ENCODE assay signal across 11 mouse cellular contexts in the genomic region with DNA sequence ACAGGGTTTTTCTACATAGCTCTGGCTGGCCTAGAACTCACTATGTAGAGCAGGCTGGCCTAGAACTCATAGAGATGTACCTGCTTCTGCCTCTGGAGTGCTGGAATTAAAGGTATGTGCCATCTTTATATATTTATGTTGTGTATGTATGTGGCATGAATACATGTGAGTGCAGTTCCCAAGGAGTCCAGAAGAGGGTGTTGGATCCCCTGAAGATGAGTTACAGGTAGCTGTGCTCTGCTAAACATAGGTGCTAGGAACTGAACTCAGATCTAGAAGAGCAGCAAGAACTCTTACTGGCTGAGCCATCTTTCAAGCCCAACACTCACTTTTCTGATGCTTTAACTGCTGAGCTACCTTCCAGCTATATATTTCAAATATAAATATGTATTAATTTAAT. TPM values are rescaled to one million over a fixed set of nuclear protein-coding genes. Genes with fewer than 3 reads are reported as not detected.
A peak's percentile ranks its signal among the peaks of the same experiment; 100 is the strongest.
DNase-seq lines count a peak whose midpoint lies in the region; ATAC-seq and TF ChIP-seq lines count a peak whose summit lies in the region.
"Had no signal": no experiment of that assay in that cellular context is flagged by ENCODE, and none has a peak within 500 bp of the region (broad histone marks: within the 10 kb centered on the region; RNA-seq: fewer than 3 reads in every experiment).

No protein-coding gene starts in this region.

- TF ChIP-seq CTCF in liver, embryonic 14.5 days (IDR thresholded peaks at IDR 0.05; ENCODE audit: low read depth), result peak; percentile 54

- no peak for TF ChIP-seq EP300 in liver, embryonic 14.5 days (IDR thresholded peaks at IDR 0.05; ENCODE audit: low read depth)

- ATAC-seq in hindbrain, embryonic 11.5 days (ENCODE audit: low FRiP score), result no peak
- ATAC-seq in liver, embryonic 14.5 days (ENCODE audit: insufficient read depth), result no peak

- H3K4me2 ChIP-seq in hindbrain, embryonic 11.5 days (replicated peaks; ENCODE audit: low read depth, low read length), result no peak overlapping the region
- no peak overlapping the region for H3K4me2 ChIP-seq in liver, embryonic 14.5 days (ENCODE audit: low read depth)
- H3K4me2 ChIP-seq: embryonic facial prominence, embryonic 13.5 days; heart, embryonic 13.5 days; lung, embryonic 15.5 days had no signal

- H3K36me3 ChIP-seq in hindbrain, embryonic 10.5 days, result peaks cover 57% of the 10 kb centered on the region
- H3K36me3 ChIP-seq in hindbrain, embryonic 11.5 days (ENCODE audit: control insufficient read depth, insufficient read depth, low read length), result no peaks in the 10 kb centered on the region
- no peaks in the 10 kb centered on the region; the same call in 1 of the 2 replicates for H3K36me3 ChIP-seq in liver, embryonic 14.5 days (replicated peaks; ENCODE audit: control insufficient read depth, insufficient read depth, low read depth)

- no peak overlapping the region for H3K27ac ChIP-seq in hindbrain, embryonic 10.5 days
- no peak overlapping the region for H3K27ac ChIP-seq in hindbrain, embryonic 11.5 days (ENCODE audit: low read depth, low read length)
- H3K27ac ChIP-seq in liver, embryonic 14.5 days, result no peak overlapping the region
- H3K27ac ChIP-seq: embryonic facial prominence, embryonic 13.5 days; heart, embryonic 13.5 days; lung, embryonic 15.5 days had no signal

- no peak overlapping the region for H3K9ac ChIP-seq in hindbrain, embryonic 11.5 days (ENCODE audit: low read depth, low read length)
- no peak overlapping the region for H3K9ac ChIP-seq in liver, embryonic 14.5 days (replicated peaks)
- H3K9ac ChIP-seq: embryonic facial prominence, embryonic 13.5 days; heart, embryonic 13.5 days; lung, embryonic 15.5 days had no signal

- no peaks in the 10 kb centered on the region for H3K4me1 ChIP-seq in hindbrain, embryonic 10.5 days (replicated peaks)
- H3K4me1 ChIP-seq in hindbrain, embryonic 11.5 days (replicated peaks; ENCODE audit: control insufficient read depth, insufficient read depth, low read length), result no peaks in the 10 kb centered on the region
- no peaks in the 10 kb centered on the region for H3K4me1 ChIP-seq in liver, embryonic 14.5 days (replicated peaks; ENCODE audit: control insufficient read depth in 2 of 2, insufficient read depth in 2 of 2, low read length in 1 of 2)
- H3K4me1 ChIP-seq: heart, embryonic 13.5 days; lung, embryonic 15.5 days had no signal

- no peaks in the 10 kb centered on the region for H3K27me3 ChIP-seq in hindbrain, embryonic 10.5 days (ENCODE audit: insufficient read depth, poor library complexity, severe bottlenecking)
- H3K27me3 ChIP-seq in hindbrain, embryonic 11.5 days (ENCODE audit: control insufficient read depth, insufficient read depth, low read length), result no peaks in the 10 kb centered on the region
- H3K27me3 ChIP-seq in liver, embryonic 14.5 days (ENCODE audit: control insufficient read depth, insufficient read depth, low read length), result no peaks in the 10 kb centered on the region
- H3K27me3 ChIP-seq: embryonic facial prominence, embryonic 13.5 days; heart, embryonic 13.5 days; lung, embryonic 15.5 days had no signal

- intact Hi-C loops in left cerebral cortex, postnatal 14 days (cut with DNase I), result no loop called here

- DNase-seq in hindbrain, embryonic 10.5 days (ENCODE audit: low spot score), result peak; percentile 3
- DNase-seq in hindbrain, embryonic 11.5 days (ENCODE audit: low spot score), result no peak
- DNase-seq in A20 (ENCODE audit: low read depth, low spot score) (peak; percentile 54), MEL-GATA-1-ER (ENCODE audit: extremely low read depth, low read depth) (peak; percentile 21)
- peak; percentile 19 to 22 (median 20) for DNase-seq in liver, embryonic 14.5 days (ENCODE audit: low read depth in 3 of 3, low spot score in 3 of 3)
- DNase-seq in right cerebral cortex, postnatal 10 days (ENCODE audit: low spot score in 2 of 2), result no peak
- DNase-seq in left cerebral cortex, postnatal 14 days (ENCODE audit: low spot score in 2 of 2), result no peak
- DNase-seq in frontal cortex, postnatal 36 days (ENCODE audit: low spot score in 2 of 2), result no peak

- H3K9me3 ChIP-seq in hindbrain, embryonic 10.5 days, result no peaks in the 10 kb centered on the region
- H3K9me3 ChIP-seq in hindbrain, embryonic 11.5 days (ENCODE audit: control insufficient read depth, low read length), result no peaks in the 10 kb centered on the region
- H3K9me3 ChIP-seq in liver, embryonic 14.5 days (ENCODE audit: control insufficient read depth, low read length), result no peaks in the 10 kb centered on the region
- H3K9me3 ChIP-seq: embryonic facial prominence, embryonic 13.5 days; heart, embryonic 13.5 days; lung, embryonic 15.5 days had no signal

- no peak overlapping the region for H3K4me3 ChIP-seq in hindbrain, embryonic 10.5 days
- H3K4me3 ChIP-seq in hindbrain, embryonic 11.5 days (ENCODE audit: low read depth, low read length), result no peak overlapping the region
- no peak overlapping the region for H3K4me3 ChIP-seq in liver, embryonic 14.5 days (ENCODE audit: insufficient read depth in 1 of 2, low read depth in 2 of 2, low read length in 2 of 2)
- H3K4me3 ChIP-seq: embryonic facial prominence, embryonic 13.5 days; heart, embryonic 13.5 days; lung, embryonic 15.5 days had no signal

RNA-seq across cellular contexts. Expression of a gene that starts 32.7 kb away (rescaled TPM):
- 20.3 and 23.8 TPM in 2 replicates for polyA plus RNA-seq in hindbrain, embryonic 10.5 days (2016; fragmentation: Nextera tagmentation; extraction: Ambion mirVana)
- polyA plus RNA-seq in hindbrain, embryonic 11.5 days (2014; fragmentation: Nextera tagmentation; extraction: Ambion mirVana), result 32.9 and 37.3 TPM in 2 replicates
- 5.9 and 9.0 TPM in 2 replicates for polyA plus RNA-seq in liver, embryonic 14.5 days (2012; rRNA removed)
- polyA plus RNA-seq in liver, embryonic 14.5 days (2014; fragmentation: Nextera tagmentation; extraction: Ambion mirVana), result 9.1 and 9.5 TPM in 2 replicates
- 10 to 100 TPM; 26.1 to 31.9 TPM for total RNA-seq in left cerebral cortex, postnatal 14 days (2021)

Comparison
In these comparisons a context has a peak if more than half of its experiments do, and no peak if none do; other contexts are left out.
1. DNase-seq: peak in hindbrain, embryonic 10.5 days (single experiment), A20 (single experiment), MEL-GATA-1-ER (single experiment) and liver, embryonic 14.5 days (3 of 3); none in hindbrain, embryonic 11.5 days (single experiment), right cerebral cortex, postnatal 10 days (0 of 2), left cerebral cortex, postnatal 14 days (0 of 2) and frontal cortex, postnatal 36 days (0 of 2).